Mouse (Mus musculus): ENCODE results near the gene Nudt14.

Nudt14 gene

DNA sequence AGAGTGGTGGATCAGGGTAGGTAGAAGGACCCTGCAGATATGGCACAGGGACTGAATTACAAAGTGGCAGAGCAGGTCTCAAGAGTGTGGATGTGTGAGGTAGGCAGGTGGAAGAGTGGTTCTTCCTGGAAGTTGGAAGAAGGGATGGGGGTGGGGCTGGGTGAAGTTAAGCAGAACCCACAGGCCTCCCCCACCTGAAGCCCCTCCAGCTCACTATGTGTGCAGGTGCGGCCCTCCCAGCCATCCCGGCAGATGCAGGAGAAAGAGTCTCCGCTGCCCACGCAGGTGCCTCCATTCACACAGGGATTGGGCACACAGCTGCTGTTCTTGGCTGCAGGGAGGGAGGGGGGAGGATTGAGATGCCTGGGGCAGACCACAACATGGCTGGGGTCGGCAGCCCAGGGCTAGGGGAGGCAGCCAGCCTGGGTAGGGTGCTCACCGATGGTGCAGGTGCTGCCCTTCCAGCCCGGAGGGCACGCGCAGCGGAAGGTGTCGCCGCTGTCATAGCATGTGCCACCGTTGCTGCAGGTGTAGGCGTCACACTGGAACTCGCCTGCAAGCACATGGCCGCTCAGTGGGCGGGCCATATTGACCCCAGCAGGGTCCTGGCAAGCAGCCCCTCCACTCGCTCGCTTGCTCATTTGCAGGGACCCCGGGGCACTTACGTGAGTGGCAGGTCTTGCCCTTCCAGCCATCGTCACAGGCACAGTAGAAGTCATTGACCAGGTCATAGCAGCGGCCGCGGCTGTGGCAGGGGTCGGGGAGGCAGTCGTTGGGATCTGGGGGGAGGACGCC is 28.8 kb downstream of the Nudt14 start:
- DNase-seq (ENCODE audit: low read depth) = no peak

DNA sequence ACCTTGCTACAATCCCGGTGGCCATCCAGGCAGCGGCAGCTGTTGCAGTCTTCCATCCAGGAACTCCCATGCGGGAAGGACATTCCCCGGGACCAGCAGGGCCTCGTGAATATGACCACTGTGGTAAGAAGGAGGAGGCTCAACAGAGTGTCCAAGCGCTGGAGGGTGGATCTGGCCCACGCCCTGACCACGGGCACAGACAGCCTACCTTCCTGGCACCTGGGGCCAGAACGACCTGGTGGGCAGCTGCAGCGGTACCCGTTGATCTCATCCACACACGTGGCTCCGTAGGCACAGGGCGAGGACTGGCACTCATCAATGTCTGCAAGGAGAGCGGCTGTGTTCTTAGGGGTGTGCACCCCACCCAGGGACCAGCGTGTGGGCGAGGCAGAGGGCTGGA is 30.2 kb downstream of the Nudt14 start:
- DNase-seq (ENCODE audit: low read depth) = no peak

- DNase-seq (ENCODE audit: low read depth) = no peak
Observed at GRCm38 (mm10) chr12:112908991-112909390, 32.9 kb downstream of the Nudt14 start.

- DNase-seq (ENCODE audit: low read depth) = no peak
Observed at GRCm38 (mm10) chr12:112905001-112905400, 36.9 kb downstream of the Nudt14 start.

DNA sequence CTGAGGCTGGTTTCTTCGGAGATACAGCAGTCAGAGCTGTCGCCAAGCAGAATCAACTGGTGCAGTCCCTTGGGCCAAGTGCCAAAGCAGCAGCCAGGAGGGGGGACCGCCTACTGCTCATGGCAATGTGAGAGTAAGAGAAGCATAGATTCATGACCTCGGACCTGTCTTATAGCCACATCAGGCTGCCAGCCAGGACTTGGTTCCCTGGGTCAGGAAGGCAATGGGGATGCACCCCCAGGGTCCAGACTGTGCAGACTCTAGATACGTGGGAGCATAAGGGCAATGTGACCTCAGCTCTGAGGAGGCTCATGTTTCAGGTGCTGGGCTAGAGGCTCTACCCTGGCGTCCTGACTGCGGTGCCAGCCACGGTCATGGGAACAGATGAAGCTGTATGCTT is 38.0 kb downstream of the Nudt14 start:
- DNase-seq (ENCODE audit: low read depth) = no peak

- no peak for DNase-seq (ENCODE audit: low read depth)
Observed at GRCm38 (mm10) chr12:112900641-112901040, 41.3 kb downstream of the Nudt14 start.

DNA sequence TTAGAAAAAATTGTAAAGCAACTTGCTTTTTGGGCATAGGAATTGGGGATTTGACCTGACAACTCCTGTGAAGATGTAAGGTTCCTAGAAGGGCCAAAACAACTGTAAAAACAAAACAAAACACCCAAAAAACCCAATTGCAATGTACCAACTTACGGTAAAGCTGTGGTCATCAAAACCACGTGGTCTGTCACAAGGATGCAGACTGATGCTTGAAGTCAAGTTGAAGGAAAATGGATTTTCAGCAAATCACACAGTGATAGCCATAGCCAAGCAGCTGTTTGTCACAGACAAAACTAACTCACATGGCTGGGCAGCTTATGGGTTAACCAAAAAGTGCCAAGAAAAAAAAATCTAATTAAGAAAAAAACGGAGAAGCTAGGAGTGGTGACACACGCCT is 43.0 kb downstream of the Nudt14 start:
- peak; percentile 35 for DNase-seq (ENCODE audit: low read depth)

- no peak for DNase-seq (ENCODE audit: low read depth)
Observed at GRCm38 (mm10) chr12:112898351-112898750, 43.6 kb downstream of the Nudt14 start.

GRCm38 (mm10) chr12:112897522-112898212 is 44.3 kb downstream of the Nudt14 start:
- peak; percentile 97 for DNase-seq (ENCODE audit: low read depth)

DNA sequence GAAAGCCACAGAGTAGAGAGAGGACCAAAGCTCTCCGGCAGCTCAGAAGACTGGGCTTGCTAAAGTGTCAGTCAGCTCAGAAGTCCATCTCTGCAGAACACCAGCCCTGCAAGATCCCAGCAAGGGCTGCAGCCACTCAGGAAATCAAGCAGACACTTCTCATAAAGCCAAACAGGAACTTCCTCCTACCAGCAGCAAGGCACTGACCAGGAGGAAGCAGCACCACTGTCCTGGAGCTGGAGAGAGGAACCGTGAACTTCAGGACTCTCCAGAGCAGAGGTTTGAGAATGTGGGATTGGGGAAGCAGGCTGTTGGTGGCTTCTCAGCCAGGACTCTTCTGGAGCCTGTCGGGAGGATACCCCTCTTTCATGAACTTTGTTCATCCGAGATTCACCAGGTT is 47.0 kb downstream of the Nudt14 start:
- peak; percentile 68 for DNase-seq (ENCODE audit: low read depth)

GRCm38 (mm10) chr12:112894303-112894884 is 47.5 kb downstream of the Nudt14 start:
- peak; percentile 42 for DNase-seq (ENCODE audit: low read depth)

GRCm38 (mm10) chr12:112885465-112885864 is 56.5 kb downstream of the Nudt14 start:
- DNase-seq (ENCODE audit: low read depth) = no peak

Data from 416B (cell line).